Mouse (Mus musculus) heart, adult 8-10 months (tissue): Measurements from ENCODE around the gene Tbc1d13. TPM values are rescaled to one million over a fixed set of nuclear protein-coding genes. Genes with fewer than 3 reads are reported as not detected.
"Not testable (repeated sequence)": the region's sequence is repeated elsewhere in the genome, so short reads cannot be mapped to it uniquely, and the experiment has no call there.

Source experiments
- DNase-seq: peaks from one replicate; pipeline ENCODE4 v3.0.0; 2022; ENCODE audit warnings: low spot score
- total RNA-seq, 4 experiments: library from RNA; stranded (reverse); gene quantifications; 2 replicates each; pipeline ENCODE4 v1.2.4; 2022

Gene Tbc1d13
- total RNA-seq, 4 experiments from 2014 or later: 14.8 to 19.9 (median 17.6) TPM

- not testable (repeated sequence) for DNase-seq
Observed at GRCm38 (mm10) chr2:30178711-30179110, 45.2 kb downstream of the Tbc1d13 start.

- DNase-seq: no peak
Observed at GRCm38 (mm10) chr2:30182424-30182823, 48.9 kb downstream of the Tbc1d13 start.

DNA sequence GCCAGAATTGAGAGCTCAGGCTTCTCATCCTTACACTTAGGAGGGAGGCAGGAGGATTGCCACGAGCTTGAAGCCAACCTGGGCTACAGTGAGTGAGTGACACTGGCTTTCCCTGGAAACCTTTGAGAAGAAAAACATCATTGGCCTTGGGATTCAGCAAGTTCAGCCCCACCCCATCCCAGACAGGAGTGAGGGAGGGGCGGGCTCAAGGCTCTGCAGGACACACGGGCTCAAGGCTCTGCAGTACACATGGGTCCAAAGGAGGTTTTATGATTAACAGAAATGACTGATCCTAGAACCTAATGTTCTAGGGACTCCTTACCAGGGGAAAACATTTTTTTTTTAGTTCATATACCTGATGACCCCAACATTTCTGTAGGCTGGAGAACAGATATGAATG lies 50.2 kb downstream of the Tbc1d13 start:
- no peak for DNase-seq

DNA sequence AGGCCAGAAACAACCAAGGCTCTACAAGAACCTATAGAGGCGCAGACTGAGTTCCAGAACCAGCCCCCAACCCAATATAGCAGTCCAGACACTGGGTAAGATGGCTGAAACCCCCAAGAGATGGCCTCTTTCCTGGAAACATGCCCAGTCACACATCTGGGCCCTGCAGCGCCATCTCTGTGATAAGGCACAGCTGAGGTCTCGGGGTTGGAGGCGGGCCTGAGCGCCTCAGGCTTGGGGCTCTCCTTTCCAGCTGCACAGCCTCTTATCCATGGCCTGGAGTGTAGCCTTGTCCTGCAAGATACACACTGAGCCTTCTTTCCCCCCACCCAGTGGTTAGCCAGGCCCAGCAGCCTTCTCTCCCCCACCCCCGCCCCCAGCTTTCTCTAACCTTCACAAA lies 51.7 kb downstream of the Tbc1d13 start:
- no peak for DNase-seq

DNA sequence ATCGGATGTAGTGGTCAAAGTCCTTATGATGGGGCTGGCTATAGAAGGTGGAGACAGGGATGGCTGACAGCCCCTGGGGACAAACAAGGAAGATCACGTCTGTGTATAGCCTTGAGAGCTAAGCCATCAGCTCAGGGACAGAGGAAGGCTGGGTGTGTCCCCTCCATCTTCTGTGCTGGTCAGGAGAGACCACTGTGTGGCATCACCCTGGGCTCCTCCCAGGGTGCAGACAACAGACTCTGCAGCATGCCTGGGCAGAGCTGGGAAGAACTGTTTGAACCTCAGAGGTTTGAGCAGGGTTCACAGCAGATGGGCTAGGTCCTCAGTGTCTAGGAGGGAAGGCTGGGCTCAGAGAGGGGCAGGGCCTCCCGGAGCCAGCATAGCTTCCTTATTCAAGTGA lies 52.1 kb downstream of the Tbc1d13 start:
- DNase-seq: no peak

- no peak for DNase-seq
Observed at GRCm38 (mm10) chr2:30191790-30192580, 58.4 kb downstream of the Tbc1d13 start.

- DNase-seq: no peak
Observed at GRCm38 (mm10) chr2:30194656-30195055, 61.1 kb downstream of the Tbc1d13 start.

DNA sequence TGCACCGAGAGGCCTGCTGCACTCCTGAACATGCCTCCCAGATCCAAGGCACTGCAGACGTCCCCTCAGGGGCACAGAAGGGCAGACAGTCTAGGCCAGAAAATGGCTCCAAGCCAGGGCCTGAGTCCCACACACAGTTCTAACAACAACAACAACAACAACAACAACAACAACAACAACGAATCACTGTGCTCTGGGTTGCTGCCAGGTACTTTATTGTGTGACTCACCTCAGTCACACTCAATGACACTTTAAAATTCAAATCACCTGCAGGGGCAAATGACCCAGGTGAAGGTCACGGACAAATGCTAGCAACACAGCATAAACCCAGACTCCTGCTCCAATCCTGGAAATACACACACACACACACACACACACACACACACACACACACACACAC lies 64.5 kb downstream of the Tbc1d13 start:
- no peak for DNase-seq

- DNase-seq: no peak
Observed at GRCm38 (mm10) chr2:30199984-30200383, 66.4 kb downstream of the Tbc1d13 start.

- no peak for DNase-seq
Observed at GRCm38 (mm10) chr2:30200388-30200925, 66.9 kb downstream of the Tbc1d13 start.

Other genes starting within 250 kb of the Tbc1d13 start
- 10 to 100 TPM; 17.0 to 28.1 (median 19.8) TPM for gene Odf2, start 244.5 kb upstream of the Tbc1d13 start, total RNA-seq
- 10 to 100 TPM; 21.4 to 26.2 (median 24.5) TPM for gene Gle1, start 198.3 kb upstream of the Tbc1d13 start, total RNA-seq
- 100 to 1,000 TPM; 137 to 180 (median 163) TPM for gene Sptan1, start 168.2 kb upstream of the Tbc1d13 start, total RNA-seq
- 1 to 10 TPM; 6.5 to 9.2 (median 7.8) TPM for gene Wdr34, start 84.9 kb upstream of the Tbc1d13 start, total RNA-seq
- 100 to 1,000 TPM in 2 of 4 experiments, 10 to 100 TPM in 2; 98.3 to 109 (median 100) TPM for gene Set, start 76.4 kb upstream of the Tbc1d13 start, total RNA-seq
- gene Pkn3, start 56.1 kb upstream of the Tbc1d13 start, total RNA-seq: 10 to 100 TPM in 2 of 4 experiments, 1 to 10 TPM in 2; 9.0 to 11.2 (median 10.1) TPM
- 1 to 10 TPM; 2.3 to 4.1 (median 3.6) TPM for gene Zdhhc12, start 40.1 kb upstream of the Tbc1d13 start, total RNA-seq
- 10 to 100 TPM; 24.9 to 27.6 (median 25.8) TPM for gene Zer1, start 9.2 kb upstream of the Tbc1d13 start, total RNA-seq
- gene Endog, start 37.7 kb downstream of the Tbc1d13 start, total RNA-seq: 100 to 1,000 TPM in 1 of 4 experiments, 10 to 100 TPM in 3; 93.9 to 101 (median 96.8) TPM
- gene Spout1, start 44.7 kb downstream of the Tbc1d13 start, total RNA-seq: 1 to 10 TPM; 5.3 to 6.3 (median 6.0) TPM
- 10 to 100 TPM; 32.6 to 36.9 (median 34.7) TPM for gene Kyat1, start 72.1 kb downstream of the Tbc1d13 start, total RNA-seq
- 10 to 100 TPM; 50.2 to 66.4 (median 61.0) TPM for gene Lrrc8a, start 104.0 kb downstream of the Tbc1d13 start, total RNA-seq
- 1 to 10 TPM; 1.8 to 6.1 (median 3.6) TPM for gene Gm28035, start 106.8 kb downstream of the Tbc1d13 start, total RNA-seq
- 100 to 1,000 TPM in 3 of 4 experiments, 10 to 100 TPM in 1; 97.7 to 135 (median 112) TPM for gene Phyhd1, start 132.5 kb downstream of the Tbc1d13 start, total RNA-seq
- gene Gm28038, start 147.3 kb downstream of the Tbc1d13 start, total RNA-seq: 1 to 10 TPM in 2 of 4 experiments, not detected in 2; 1.3 to 3.7 TPM
- gene Dolk, start 152.6 kb downstream of the Tbc1d13 start, total RNA-seq: 10 to 100 TPM; 20.8 to 25.2 (median 24.1) TPM
- gene Nup188, start 152.7 kb downstream of the Tbc1d13 start, total RNA-seq: 10 to 100 TPM; 15.3 to 19.8 (median 16.4) TPM
- 10 to 100 TPM; 37.2 to 45.5 (median 41.6) TPM for gene Sh3glb2, start 225.6 kb downstream of the Tbc1d13 start, total RNA-seq
- gene Miga2, start 230.5 kb downstream of the Tbc1d13 start, total RNA-seq: 10 to 100 TPM; 66.5 to 76.0 (median 71.4) TPM